Mouse (Mus musculus): ENCODE measurements around the gene Msl3. TPM values are rescaled to one million over a fixed set of nuclear protein-coding genes. Genes with fewer than 3 reads are reported as not detected.

Msl3 gene
- polyA plus RNA-seq, 1 experiment from 2014 or later, result 41.7 TPM

DNA sequence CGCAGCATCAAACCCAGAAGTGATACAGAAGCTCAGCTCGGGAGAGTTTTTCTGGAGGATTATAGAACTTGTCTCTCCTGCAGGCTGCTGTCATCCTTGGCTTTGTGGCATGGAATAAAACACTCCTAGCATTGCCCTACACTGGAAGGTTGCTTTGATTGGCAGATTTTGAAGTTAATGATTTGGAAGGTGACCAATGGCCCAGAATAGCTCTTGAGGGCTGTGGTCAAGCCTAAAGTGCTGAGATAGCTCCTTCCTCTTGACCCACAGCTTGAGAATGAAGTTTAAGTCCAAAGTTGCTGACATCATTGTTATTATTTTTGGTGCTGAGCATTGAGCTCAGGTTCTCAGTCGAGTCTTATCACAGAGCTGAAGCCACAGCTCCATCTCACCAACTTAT, 26.0 kb downstream of the Msl3 start:
- H3K36me3 ChIP-seq, result peaks cover 10% of the 10 kb centered on the region; the same call in 1 of the 2 replicates
- no peak overlapping the region for H3K4me2 ChIP-seq
- WGBS, result 66% methylated on average over 3 of the region's 3 CpGs
- no peaks in the 10 kb centered on the region for H3K4me1 ChIP-seq
- no peaks in the 10 kb centered on the region; the same call in none of the 2 replicates for H3K27me3 ChIP-seq
- ATAC-seq (ENCODE audit: insufficient number of reproducible peaks, low FRiP score, low TSS enrichment, low read depth), result no peak
- H3K27ac ChIP-seq, result no peak overlapping the region
- H3K9me3 ChIP-seq, result no peaks in the 10 kb centered on the region
- H3K4me3 ChIP-seq, result no peak overlapping the region
- H3K9ac ChIP-seq, result no peak overlapping the region

DNA sequence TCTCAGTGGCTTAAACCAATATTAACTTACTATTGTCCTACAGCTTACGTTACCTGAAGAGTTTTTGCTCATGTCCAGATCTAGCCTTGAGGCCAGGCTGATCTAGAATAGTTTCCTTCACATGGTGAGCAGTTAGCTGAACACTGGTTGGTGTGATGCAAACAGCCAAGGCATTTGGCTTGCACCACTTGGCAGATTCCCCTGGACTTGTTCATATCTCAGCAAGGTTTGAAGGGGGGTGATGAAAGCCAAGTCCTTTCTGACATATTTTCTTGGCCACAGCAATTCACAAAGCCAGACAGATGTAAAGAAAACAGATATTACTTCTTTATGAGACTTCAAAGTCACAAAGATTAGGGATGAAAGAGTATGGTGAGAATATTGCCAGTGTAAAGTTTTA, 30.2 kb downstream of the Msl3 start:
- Histone ChIP-seq H3K4me1 (no peaks in the 10 kb centered on the region), H3K27me3 (no peaks in the 10 kb centered on the region; the same call in 1 of the 2 replicates), H3K36me3 (no peaks in the 10 kb centered on the region), H3K9ac (no peak overlapping the region), H3K27ac (no peak overlapping the region), H3K4me2 (no peak overlapping the region), H3K9me3 (no peaks in the 10 kb centered on the region), H3K4me3 (no peak overlapping the region)
- no peak for ATAC-seq (ENCODE audit: insufficient number of reproducible peaks, low FRiP score, low TSS enrichment, low read depth)
- 81% methylated on average over 1 of the region's 1 CpGs for WGBS

DNA sequence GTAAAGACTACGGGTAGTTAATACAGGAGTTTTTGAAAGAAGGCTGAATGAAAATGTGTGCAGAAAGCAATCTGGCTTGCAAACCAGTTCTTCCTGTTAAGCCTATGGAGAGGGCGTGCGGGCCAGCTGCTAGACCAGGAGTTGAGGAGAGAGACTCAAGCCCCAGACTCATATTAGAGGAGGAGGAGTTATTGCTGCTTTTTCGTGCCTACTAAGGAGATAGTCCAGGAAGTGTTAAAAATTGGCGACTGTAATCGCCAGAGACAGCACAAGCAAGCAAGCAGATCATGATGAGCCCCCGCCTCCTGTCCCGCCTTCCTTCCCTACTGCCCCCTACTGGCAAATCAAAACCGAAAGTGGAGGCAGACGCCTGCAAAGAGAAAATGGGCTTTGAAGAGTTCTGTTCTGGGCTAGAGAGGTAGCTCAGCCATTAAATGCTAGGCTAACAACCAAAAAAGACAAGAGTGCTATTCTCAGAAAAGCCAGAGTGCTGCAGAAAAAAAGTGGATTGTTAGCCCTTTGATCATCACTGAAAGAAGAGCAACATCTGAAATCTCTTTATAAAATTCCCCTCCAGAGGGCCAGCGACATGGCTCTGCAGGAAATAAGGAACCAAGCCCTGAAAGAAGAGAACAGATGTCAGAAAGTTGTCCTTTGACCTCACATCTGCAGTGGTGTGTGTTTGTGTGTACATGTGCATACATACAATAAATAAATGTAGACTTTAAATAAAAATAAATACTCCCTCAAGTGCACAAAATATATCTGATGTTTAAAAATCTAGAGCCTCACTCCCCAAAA, 33.9 kb downstream of the Msl3 start:
- 18% methylated on average over 11 of the region's 11 CpGs for WGBS
- no peaks in the 10 kb centered on the region for H3K27me3 ChIP-seq
- ATAC-seq (ENCODE audit: insufficient number of reproducible peaks, low FRiP score, low TSS enrichment, low read depth), result no peak; the same call in 1 of the 2 replicates

More for the DNA sequence above, 33.9 kb downstream of the Msl3 start:
- no peaks in the 10 kb centered on the region for H3K36me3 ChIP-seq
- peak overlapping the region; percentile 37 for H3K4me2 ChIP-seq
- H3K9me3 ChIP-seq, result no peaks in the 10 kb centered on the region
- no peak overlapping the region for H3K9ac ChIP-seq
- peak overlapping the region; percentile 42 for H3K4me3 ChIP-seq
- H3K27ac ChIP-seq, result peak overlapping the region; percentile 76
- H3K4me1 ChIP-seq, result no peaks in the 10 kb centered on the region

Other genes with a start within 250 kb of the Msl3 start
- gene Frmpd4, start 96.7 kb downstream of the Msl3 start, polyA plus RNA-seq (2015; fragmentation: Nextera tagmentation; extraction: Ambion mirVana), result 0.29 and 0.55 TPM in 2 replicates
- gene Arhgap6, start 121.2 kb upstream of the Msl3 start, polyA plus RNA-seq (2015; fragmentation: Nextera tagmentation; extraction: Ambion mirVana), result 4.4 and 4.8 TPM in 2 replicates

Data from limb, embryonic 15.5 days (tissue).